Mouse (Mus musculus) megakaryocyte, embryonic 14.5 days (primary cell): ENCODE results near the gene Actn2.

Experiments
- FLI1 ChIP-seq: IDR thresholded peaks from 2 replicates; pipeline ENCODE4 v1.6.1; 2012; ENCODE audit warnings: low read length, inconsistent platforms, mixed read lengths
- GATA1 ChIP-seq: IDR thresholded peaks from 3 replicates; pipeline ENCODE4 v1.6.1; 2012; ENCODE audit warnings: mixed read lengths, low read length, inconsistent platforms, borderline replicate concordance

DNA sequence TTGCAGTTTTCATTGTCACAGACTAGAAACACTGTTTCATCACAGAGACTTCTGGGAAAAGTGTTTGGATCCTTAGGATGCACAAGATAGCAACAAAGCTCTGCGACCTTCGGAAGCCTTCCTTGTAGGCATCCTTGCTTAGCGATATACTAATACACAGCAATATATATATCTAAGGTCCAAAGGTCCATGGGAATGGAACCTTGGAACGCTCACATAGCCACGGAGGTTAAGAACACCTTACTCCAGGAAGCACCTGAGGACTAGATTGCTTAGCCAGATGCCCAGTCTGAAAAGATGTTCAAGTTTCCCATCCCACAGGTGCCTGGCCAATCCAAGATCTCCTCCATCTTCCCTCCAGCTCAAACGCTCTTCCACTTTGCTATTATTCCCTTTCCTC, 26.4 kb downstream of the Actn2 start:
- TF ChIP-seq GATA1: no peak
- no peak for TF ChIP-seq FLI1
